Mouse (Mus musculus): Measurements from ENCODE around the gene Cflar. TPM values are rescaled to one million over a fixed set of nuclear protein-coding genes. Genes with fewer than 3 reads are reported as not detected.

Cflar gene
- polyA plus RNA-seq, 1 experiment from 2014 or later: 32.6 TPM

DNA sequence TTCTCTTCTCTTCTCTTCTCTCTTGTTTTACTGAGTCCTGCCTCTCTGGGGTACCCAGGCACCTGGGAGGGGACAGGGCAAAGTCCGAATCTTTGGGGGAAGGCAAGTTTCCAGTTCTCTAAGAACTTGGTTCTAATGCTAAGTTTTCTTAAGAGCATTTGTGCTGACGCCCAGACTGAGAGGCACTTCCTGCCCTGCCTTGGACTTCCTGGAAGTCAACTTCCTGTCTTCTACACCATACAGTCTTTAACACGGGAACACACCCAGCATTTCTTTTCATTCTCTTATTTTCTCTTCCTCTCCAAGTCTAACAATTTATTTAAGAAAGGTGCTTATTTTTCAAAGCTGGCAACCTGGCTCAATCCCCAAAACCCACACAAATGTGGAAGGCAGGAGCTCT lies 95.3 kb downstream of the Cflar start:
- H3K4me3 ChIP-seq (ENCODE audit: low read depth, low read length): no peak overlapping the region
- H3K4me1 ChIP-seq (ENCODE audit: control insufficient read depth, insufficient read depth, low read length): no peaks in the 10 kb centered on the region
- WGBS (ENCODE audit: insufficient replicate concordance): 65% methylated on average over 3 of the region's 3 CpGs
- H3K36me3 ChIP-seq (ENCODE audit: control insufficient read depth, insufficient read depth, low read length): no peaks in the 10 kb centered on the region
- no peak overlapping the region for H3K4me2 ChIP-seq
- no peaks in the 10 kb centered on the region for H3K27me3 ChIP-seq (ENCODE audit: control insufficient read depth, insufficient read depth, low read length)
- ATAC-seq (replicated peaks; ENCODE audit: insufficient number of reproducible peaks, low FRiP score, low TSS enrichment): no peak
- H3K9me3 ChIP-seq (replicated peaks; ENCODE audit: control insufficient read depth, low read length): no peaks in the 10 kb centered on the region
- H3K27ac ChIP-seq (ENCODE audit: low read depth, low read length): no peak overlapping the region
- no peak overlapping the region for H3K9ac ChIP-seq (ENCODE audit: low read depth, low read length)

Other genes starting within 250 kb of the Cflar start
- 26.7 and 30.0 TPM in 2 replicates for gene Orc2, start 206.4 kb upstream of the Cflar start, polyA plus RNA-seq (2014; fragmentation: Nextera tagmentation; extraction: Ambion mirVana)
- gene Fam126b, start 125.2 kb upstream of the Cflar start, polyA plus RNA-seq (2014; fragmentation: Nextera tagmentation; extraction: Ambion mirVana): 5.2 and 6.4 TPM in 2 replicates
- 195 and 206 TPM in 2 replicates for gene Ndufb3, start 125.1 kb upstream of the Cflar start, polyA plus RNA-seq (2014; fragmentation: Nextera tagmentation; extraction: Ambion mirVana)
- gene Als2cr12, start 15.5 kb upstream of the Cflar start, polyA plus RNA-seq (2014; fragmentation: Nextera tagmentation; extraction: Ambion mirVana): not detected in 2 replicates
- 23.8 and 25.8 TPM in 2 replicates for gene Casp8, start 83.9 kb downstream of the Cflar start, polyA plus RNA-seq (2014; fragmentation: Nextera tagmentation; extraction: Ambion mirVana)

Measured in heart, embryonic 11.5 days (tissue).